Mouse (Mus musculus): ENCODE data around the gene Slc13a2.

GRCm38 (mm10) chr11:78461894-78462293, 39.9 kb upstream of the Slc13a2 start:
- TF ChIP-seq CTCF (IDR thresholded peaks at IDR 0.05; ENCODE audit: low read depth): peak; percentile 57
- TF ChIP-seq EP300 (IDR thresholded peaks at IDR 0.05; ENCODE audit: low read depth): no peak

Measured in liver, postnatal 0 days (tissue).